Mouse (Mus musculus): ENCODE data around the gene Orc5. TPM values are rescaled to one million over a fixed set of nuclear protein-coding genes. Genes with fewer than 3 reads are reported as not detected.
A peak's percentile ranks its signal among the peaks of the same experiment; 100 is the strongest.

Gene Orc5
- polyA plus RNA-seq (2015; fragmentation: Nextera tagmentation; extraction: Ambion mirVana) = 63.0 and 76.5 TPM in 2 replicates

- H3K4me3 ChIP-seq (replicated peaks) = peak within 1 kb of the TSS; percentile 86
- DNase-seq (peak; percentile 95), ATAC-seq (ENCODE audit: low read depth) (peak; percentile 92)
- no peaks in the 10 kb centered on the region for H3K27me3 ChIP-seq
- H3K4me1 ChIP-seq (replicated peaks) = peaks cover 49% of the 10 kb centered on the region
- peak within 1 kb of the TSS; percentile 95 for H3K9ac ChIP-seq
- peak within 1 kb of the TSS; percentile 94 for H3K27ac ChIP-seq
- peaks cover 38% of the 10 kb centered on the region for H3K36me3 ChIP-seq
- peaks cover 16% of the 10 kb centered on the region for H3K9me3 ChIP-seq (replicated peaks)
- peak within 1 kb of the TSS; percentile 77 for H3K4me2 ChIP-seq
- under 1% methylated on average over 31 of the region's 31 CpGs for WGBS (ENCODE audit: insufficient replicate concordance)
Measured at GRCm38 (mm10) chr5:22550033-22550551, at the start of gene Orc5. TSS of gene Orc5 (minus strand) at chr5:22550429.

- H3K9ac ChIP-seq = no peak overlapping the region
- WGBS (ENCODE audit: insufficient replicate concordance) = 79% methylated on average over 4 of the region's 4 CpGs
- no peaks in the 10 kb centered on the region for H3K4me1 ChIP-seq (replicated peaks)
- no peaks in the 10 kb centered on the region for H3K36me3 ChIP-seq
- no peak for ATAC-seq (ENCODE audit: low read depth)
- no peak overlapping the region for H3K4me3 ChIP-seq (replicated peaks)
- no peaks in the 10 kb centered on the region for H3K27me3 ChIP-seq
- DNase-seq = no peak
- no peak overlapping the region for H3K27ac ChIP-seq
- no peaks in the 10 kb centered on the region for H3K9me3 ChIP-seq (replicated peaks)
- H3K4me2 ChIP-seq = no peak overlapping the region
Measured at GRCm38 (mm10) chr5:22596981-22597380, 46.8 kb upstream of the Orc5 start.

- H3K9me3 ChIP-seq (replicated peaks) = no peaks in the 10 kb centered on the region
- no peaks in the 10 kb centered on the region for H3K27me3 ChIP-seq
- 51% methylated on average over 1 of the region's 1 CpGs for WGBS (ENCODE audit: insufficient replicate concordance)
- H3K4me3 ChIP-seq (replicated peaks) = no peak overlapping the region
- H3K4me1 ChIP-seq (replicated peaks) = no peaks in the 10 kb centered on the region
- H3K36me3 ChIP-seq = no peaks in the 10 kb centered on the region
- DNase-seq = no peak
- 0 out of 2 replicates have a peak, but pooled peaks have one; percentile 31 for ATAC-seq (ENCODE audit: low read depth)
- no peak overlapping the region for H3K9ac ChIP-seq
- H3K27ac ChIP-seq = no peak overlapping the region
- no peak overlapping the region for H3K4me2 ChIP-seq
Measured at GRCm38 (mm10) chr5:22589370-22589966, 39.2 kb upstream of the Orc5 start.

- no peak overlapping the region for H3K27ac ChIP-seq
- H3K4me1 ChIP-seq (replicated peaks) = no peaks in the 10 kb centered on the region
- DNase-seq (no peak), ATAC-seq (ENCODE audit: low read depth) (no peak)
- no peak overlapping the region for H3K4me3 ChIP-seq (replicated peaks)
- no peaks in the 10 kb centered on the region for H3K9me3 ChIP-seq (replicated peaks)
- no peak overlapping the region for H3K9ac ChIP-seq
- H3K36me3 ChIP-seq = no peaks in the 10 kb centered on the region
- WGBS (ENCODE audit: insufficient replicate concordance) = 38% methylated on average over 1 of the region's 1 CpGs
- no peaks in the 10 kb centered on the region for H3K27me3 ChIP-seq
- no peak overlapping the region for H3K4me2 ChIP-seq
Measured at GRCm38 (mm10) chr5:22587492-22587891, 37.3 kb upstream of the Orc5 start.

GRCm38 (mm10) chr5:22584556-22584955, 34.3 kb upstream of the Orc5 start:
- ATAC-seq (ENCODE audit: low read depth) (no peak), DNase-seq (no peak)
- H3K27me3 ChIP-seq = no peaks in the 10 kb centered on the region
- H3K4me1 ChIP-seq (replicated peaks) = no peaks in the 10 kb centered on the region
- H3K27ac ChIP-seq = no peak overlapping the region
- 46% methylated on average over 2 of the region's 2 CpGs for WGBS (ENCODE audit: insufficient replicate concordance)
- no peak overlapping the region for H3K4me3 ChIP-seq (replicated peaks)
- no peak overlapping the region for H3K9ac ChIP-seq
- no peaks in the 10 kb centered on the region for H3K9me3 ChIP-seq (replicated peaks)
- no peaks in the 10 kb centered on the region for H3K36me3 ChIP-seq
- H3K4me2 ChIP-seq = no peak overlapping the region

- Histone ChIP-seq H3K9ac (no peak overlapping the region), H3K27me3 (no peaks in the 10 kb centered on the region), H3K9me3 (replicated peaks) (no peaks in the 10 kb centered on the region), H3K36me3 (no peaks in the 10 kb centered on the region), H3K4me3 (replicated peaks) (no peak overlapping the region), H3K4me2 (no peak overlapping the region), H3K27ac (no peak overlapping the region), H3K4me1 (replicated peaks) (no peaks in the 10 kb centered on the region)
- WGBS (ENCODE audit: insufficient replicate concordance) = 68% methylated on average over 3 of the region's 3 CpGs
- DNase-seq (no peak), ATAC-seq (ENCODE audit: low read depth) (no peak)
Measured at GRCm38 (mm10) chr5:22578011-22578410, 27.8 kb upstream of the Orc5 start.

GRCm38 (mm10) chr5:22574751-22575150, 24.5 kb upstream of the Orc5 start:
- ATAC-seq (ENCODE audit: low read depth) = no peak

GRCm38 (mm10) chr5:22574161-22574560, 23.9 kb upstream of the Orc5 start:
- DNase-seq = no peak
- H3K27ac ChIP-seq = no peak overlapping the region
- no peaks in the 10 kb centered on the region for H3K36me3 ChIP-seq
- no peak for ATAC-seq (ENCODE audit: low read depth)
- H3K4me3 ChIP-seq (replicated peaks) = no peak overlapping the region
- no peaks in the 10 kb centered on the region for H3K9me3 ChIP-seq (replicated peaks)
- WGBS (ENCODE audit: insufficient replicate concordance) = 33% methylated on average over 1 of the region's 1 CpGs
- no peaks in the 10 kb centered on the region for H3K27me3 ChIP-seq
- no peak overlapping the region for H3K9ac ChIP-seq
- no peak overlapping the region for H3K4me2 ChIP-seq
- no peaks in the 10 kb centered on the region for H3K4me1 ChIP-seq (replicated peaks)

More at GRCm38 (mm10) chr5:22574751-22575150, 24.5 kb upstream of the Orc5 start:
- Histone ChIP-seq H3K4me3 (replicated peaks) (no peak overlapping the region), H3K27me3 (no peaks in the 10 kb centered on the region), H3K4me2 (no peak overlapping the region), H3K9me3 (replicated peaks) (no peaks in the 10 kb centered on the region), H3K36me3 (no peaks in the 10 kb centered on the region), H3K4me1 (replicated peaks) (no peaks in the 10 kb centered on the region), H3K27ac (no peak overlapping the region), H3K9ac (no peak overlapping the region)
- WGBS (ENCODE audit: insufficient replicate concordance) = 37% methylated on average over 3 of the region's 3 CpGs
- no peak for DNase-seq

- Histone ChIP-seq H3K4me1 (replicated peaks) (no peaks in the 10 kb centered on the region), H3K36me3 (no peaks in the 10 kb centered on the region), H3K27ac (no peak overlapping the region), H3K4me2 (no peak overlapping the region), H3K9ac (no peak overlapping the region), H3K27me3 (no peaks in the 10 kb centered on the region), H3K9me3 (replicated peaks) (no peaks in the 10 kb centered on the region), H3K4me3 (replicated peaks) (no peak overlapping the region)
- WGBS (ENCODE audit: insufficient replicate concordance) = 37% methylated on average over 2 of the region's 2 CpGs
- ATAC-seq (ENCODE audit: low read depth) (no peak), DNase-seq (no peak)
Measured at GRCm38 (mm10) chr5:22573696-22574095, 23.5 kb upstream of the Orc5 start.

GRCm38 (mm10) chr5:22572881-22573280, 22.7 kb upstream of the Orc5 start:
- H3K9me3 ChIP-seq (replicated peaks) = no peaks in the 10 kb centered on the region
- H3K4me3 ChIP-seq (replicated peaks) = no peak overlapping the region
- ATAC-seq (ENCODE audit: low read depth) (no peak), DNase-seq (no peak)
- H3K4me1 ChIP-seq (replicated peaks) = no peaks in the 10 kb centered on the region
- no peaks in the 10 kb centered on the region for H3K27me3 ChIP-seq
- 96% methylated on average over 6 of the region's 6 CpGs for WGBS (ENCODE audit: insufficient replicate concordance)
- H3K36me3 ChIP-seq = no peaks in the 10 kb centered on the region
- H3K4me2 ChIP-seq = no peak overlapping the region
- H3K27ac ChIP-seq = no peak overlapping the region
- no peak overlapping the region for H3K9ac ChIP-seq

- Histone ChIP-seq H3K9ac (no peak overlapping the region), H3K27ac (no peak overlapping the region), H3K4me3 (replicated peaks) (no peak overlapping the region), H3K4me1 (replicated peaks) (no peaks in the 10 kb centered on the region), H3K36me3 (no peaks in the 10 kb centered on the region), H3K27me3 (no peaks in the 10 kb centered on the region), H3K4me2 (no peak overlapping the region), H3K9me3 (replicated peaks) (no peaks in the 10 kb centered on the region)
- WGBS (ENCODE audit: insufficient replicate concordance) = 44% methylated on average over 3 of the region's 3 CpGs
- ATAC-seq (ENCODE audit: low read depth) (no peak), DNase-seq (no peak)
Measured at GRCm38 (mm10) chr5:22572456-22572855, 22.2 kb upstream of the Orc5 start.

GRCm38 (mm10) chr5:22565708-22566107, 15.5 kb upstream of the Orc5 start:
- no peak overlapping the region for H3K9ac ChIP-seq
- no peak for DNase-seq
- H3K27me3 ChIP-seq = no peaks in the 10 kb centered on the region
- H3K36me3 ChIP-seq = no peaks in the 10 kb centered on the region
- H3K27ac ChIP-seq = no peak overlapping the region
- no peaks in the 10 kb centered on the region for H3K4me1 ChIP-seq (replicated peaks)
- 78% methylated on average over 2 of the region's 2 CpGs for WGBS (ENCODE audit: insufficient replicate concordance)
- H3K4me3 ChIP-seq (replicated peaks) = no peak overlapping the region
- peaks cover 4% of the 10 kb centered on the region; the same call in 1 of the 2 replicates for H3K9me3 ChIP-seq (replicated peaks)
- no peak for ATAC-seq (ENCODE audit: low read depth)
- H3K4me2 ChIP-seq = no peak overlapping the region

Measured in liver, embryonic 13.5 days (tissue).